Mouse (Mus musculus): ENCODE measurements around the gene Ociad1. TPM values are rescaled to one million over a fixed set of nuclear protein-coding genes. Genes with fewer than 3 reads are reported as not detected.

The Ociad1 gene
- 251 and 255 TPM in 2 replicates for polyA plus RNA-seq (2012; rRNA removed)

GRCm38 (mm10) chr5:73292502-73293457, at the start of gene Ociad1:
Gene Ociad1, plus strand, starts transcription at chr5:73292784.

GRCm38 (mm10) chr5:73256352-73257065, 36.1 kb upstream of the Ociad1 start, which contains the start of gene Fryl:
Gene Fryl, minus strand, starts transcription at chr5:73256619.

GRCm38 (mm10) chr5:73340723-73341235, 48.2 kb downstream of the Ociad1 start, which contains the start of gene Ociad2:
Gene Ociad2, minus strand, starts transcription at chr5:73341028.

Other genes starting within 250 kb of the Ociad1 start
- gene Fryl, start 36.2 kb upstream of the Ociad1 start, polyA plus RNA-seq (2012; rRNA removed), result 45.4 and 48.1 TPM in 2 replicates
- 10.4 and 12.8 TPM in 2 replicates for gene Ociad2, start 48.2 kb downstream of the Ociad1 start, polyA plus RNA-seq (2012; rRNA removed)
- 0.40 and 1.4 TPM in 2 replicates for gene Cwh43, start 113.3 kb downstream of the Ociad1 start, polyA plus RNA-seq (2012; rRNA removed)
- gene Dcun1d4, start 188.2 kb downstream of the Ociad1 start, polyA plus RNA-seq (2012; rRNA removed), result 36.3 and 37.1 TPM in 2 replicates

Data from central nervous system, embryonic 18 days (tissue).